Mouse (Mus musculus) right cerebral cortex, postnatal 10 days (tissue): ENCODE data around the gene Minpp1.

Source experiments
- DNase-seq, 2 experiments: peaks; one replicate each; pipeline ENCODE4 v3.0.0; 2021; ENCODE audit warnings: low spot score in 2 of 2

The Minpp1 gene

GRCm38 (mm10) chr19:32527139-32527538 lies 41.6 kb downstream of the Minpp1 start:
- no peak for DNase-seq

GRCm38 (mm10) chr19:32528723-32529122 lies 43.2 kb downstream of the Minpp1 start:
- no peak for DNase-seq

GRCm38 (mm10) chr19:32529252-32529942 lies 43.8 kb downstream of the Minpp1 start:
- no peak for DNase-seq

DNA sequence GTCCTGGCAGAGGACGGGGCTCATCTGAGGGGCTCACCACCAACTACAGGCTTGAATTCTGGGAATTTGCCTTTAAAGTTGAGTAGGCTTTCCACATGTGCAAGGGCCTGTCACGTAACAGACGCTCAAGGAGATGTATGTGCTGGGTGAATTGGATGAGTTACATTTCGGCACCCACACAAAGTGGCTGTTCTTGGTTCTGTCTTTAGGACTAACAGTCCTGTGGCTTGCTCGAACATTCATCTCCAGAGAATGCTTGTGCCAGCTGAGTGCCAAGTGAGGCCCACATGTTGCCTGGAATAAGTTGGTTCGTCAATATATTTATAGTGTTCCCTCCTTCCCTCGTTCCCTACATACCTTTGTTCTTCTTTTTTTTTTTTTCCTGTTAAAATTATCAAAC lies 44.7 kb downstream of the Minpp1 start:
- no peak for DNase-seq

DNA sequence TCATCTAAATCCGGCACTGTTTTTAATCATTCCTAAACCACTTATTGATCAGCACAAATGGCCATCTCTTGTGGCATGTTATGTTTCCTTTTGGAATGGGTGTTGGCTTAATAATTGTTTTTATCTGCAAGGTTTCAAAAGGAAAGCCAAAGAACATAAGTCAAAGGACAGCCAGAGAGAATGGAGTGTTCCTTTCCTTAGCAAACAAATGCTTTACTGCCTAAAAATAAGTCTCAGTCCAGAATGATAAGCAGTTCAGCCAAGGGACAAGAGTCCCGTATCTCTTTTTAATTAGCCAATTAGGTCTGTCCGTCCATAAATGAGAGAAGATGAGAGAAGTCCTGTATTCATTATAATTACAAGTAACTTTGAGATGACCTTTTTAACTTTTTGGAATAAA lies 46.8 kb downstream of the Minpp1 start:
- DNase-seq: no peak

DNA sequence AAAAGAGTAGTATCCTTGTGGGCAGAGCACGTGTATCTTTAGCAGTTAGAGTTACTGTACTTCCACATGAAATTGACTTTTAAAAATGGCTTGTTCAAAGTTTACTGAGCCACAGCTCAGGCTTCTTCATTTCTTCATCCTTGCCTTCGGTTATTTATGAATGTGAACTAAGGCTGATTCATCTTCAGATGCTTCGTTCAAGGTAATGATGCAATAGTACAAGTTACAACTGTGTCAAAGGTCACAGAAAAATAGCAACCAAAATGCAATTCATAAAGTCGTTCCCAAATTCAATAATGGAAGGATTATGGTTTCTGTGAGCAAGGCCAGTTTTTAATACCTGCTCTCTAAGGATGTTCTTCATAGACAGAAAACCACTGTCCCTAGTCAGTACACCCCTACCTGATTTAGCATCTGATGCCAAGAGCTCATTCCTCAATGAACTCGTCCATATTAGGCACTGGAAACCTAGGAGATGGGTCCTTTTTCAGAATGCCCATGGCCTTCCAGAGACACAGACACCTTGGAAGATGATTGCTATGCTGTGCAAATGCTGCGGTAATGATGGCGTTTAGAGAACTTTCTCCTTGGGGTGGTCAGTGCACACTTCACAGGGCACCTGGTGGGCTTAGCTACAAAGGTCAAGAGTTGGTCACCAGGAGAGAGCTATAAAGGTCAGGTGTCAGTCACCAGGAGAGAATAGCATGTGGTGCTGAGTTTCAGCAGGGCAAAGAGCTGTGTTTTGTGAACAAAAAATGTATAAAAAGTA lies 47.4 kb downstream of the Minpp1 start:
- no peak for DNase-seq

DNA sequence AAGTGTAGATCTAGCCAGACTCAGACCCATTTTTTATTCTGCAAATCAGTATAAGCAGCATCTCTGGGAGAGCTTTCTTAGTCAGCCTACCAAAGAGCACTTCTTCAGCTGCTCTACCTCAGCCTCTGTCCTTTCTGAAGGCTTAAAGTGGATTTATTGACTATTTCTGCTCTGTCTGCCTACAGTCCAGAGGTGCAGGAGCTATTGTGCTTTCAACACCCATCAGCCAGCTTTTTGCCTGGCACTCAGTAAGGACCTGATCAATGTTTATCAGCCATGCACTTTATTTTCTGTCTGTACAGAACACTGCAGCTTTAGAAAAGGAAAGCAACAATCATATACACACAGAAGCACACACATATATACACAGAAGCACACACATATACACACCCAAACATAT lies 49.3 kb downstream of the Minpp1 start:
- no peak for DNase-seq

DNA sequence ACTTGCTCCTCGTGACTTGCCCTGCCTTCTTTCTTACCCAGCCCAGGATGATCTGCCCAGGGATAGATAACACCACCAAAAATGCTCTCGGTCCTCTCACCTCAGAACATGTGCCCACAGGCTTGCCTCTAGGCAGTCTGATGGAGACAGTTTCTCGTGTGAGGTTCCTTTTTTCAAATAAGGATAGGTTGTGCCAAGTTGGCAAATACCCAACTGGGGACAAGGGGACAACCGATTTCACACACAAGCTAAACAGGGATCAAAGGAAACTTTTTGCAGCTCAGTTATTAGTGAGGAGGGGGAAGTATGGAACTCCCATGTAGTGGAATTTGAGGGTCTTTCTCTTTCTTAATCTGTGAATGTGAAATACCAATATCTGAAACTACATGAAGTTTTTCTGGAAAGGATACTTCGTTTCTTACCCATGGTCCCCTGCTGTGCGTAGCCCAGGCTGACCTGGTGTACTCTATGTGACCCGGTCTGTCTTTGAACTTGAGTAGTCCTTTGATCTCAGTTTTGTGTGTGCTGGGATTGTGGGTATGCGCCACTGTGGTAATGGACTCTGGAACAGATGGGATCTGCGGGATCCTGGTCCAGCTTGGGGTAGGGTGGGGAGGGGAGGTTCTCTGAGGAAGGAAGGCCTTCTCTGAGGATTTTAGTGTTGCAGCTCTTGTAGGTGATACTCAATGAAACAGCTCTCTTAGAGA lies 57.4 kb downstream of the Minpp1 start:
- DNase-seq: no peak

- DNase-seq: no peak
Measured at GRCm38 (mm10) chr19:32547396-32547795, 61.8 kb downstream of the Minpp1 start.

DNA sequence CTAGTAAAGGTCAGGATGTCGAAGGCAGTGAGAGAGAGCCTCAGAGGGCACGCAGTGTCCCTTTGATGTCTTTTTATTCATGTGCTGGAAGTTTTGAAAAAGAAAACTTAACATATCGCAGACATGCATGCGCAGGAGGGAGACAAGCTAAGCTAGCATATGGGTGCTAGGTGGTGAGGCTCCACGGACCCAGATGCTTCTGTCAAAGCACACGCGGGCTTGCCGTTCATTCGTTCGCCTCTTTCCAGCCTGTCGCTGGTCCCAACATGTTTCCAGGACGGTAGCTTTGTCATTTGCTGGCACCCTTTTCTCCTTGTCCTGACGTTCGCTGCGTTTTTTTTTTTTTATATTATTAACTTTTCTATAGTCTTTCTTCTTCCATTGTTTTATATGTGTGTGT lies 62.6 kb downstream of the Minpp1 start:
- DNase-seq: peak in 1 of 2 experiments; percentile 29

- no peak for DNase-seq
Measured at GRCm38 (mm10) chr19:32550446-32550845, 64.9 kb downstream of the Minpp1 start.

- no peak for DNase-seq
Measured at GRCm38 (mm10) chr19:32551442-32551841, 65.9 kb downstream of the Minpp1 start.

GRCm38 (mm10) chr19:32552106-32552505 lies 66.5 kb downstream of the Minpp1 start:
- no peak for DNase-seq

- no peak for DNase-seq
Measured at GRCm38 (mm10) chr19:32553310-32553709, 67.7 kb downstream of the Minpp1 start.

- peak; percentile 57 to 66 for DNase-seq
Measured at GRCm38 (mm10) chr19:32555257-32555656, 69.7 kb downstream of the Minpp1 start.
